Mouse (Mus musculus) ES-Bruce4 (cell line): ENCODE measurements at regions not wholly inside any gene's neighbourhood (a gene's known extent, or its start where the extent isn't known, plus 50 kb on each side); places are given as distances from the start of the nearest gene placed in this dataset.

Source experiments
- H3K27ac ChIP-seq: 2 replicates; pipeline ENCODE4 v1.5.1; 2012; ENCODE audit warnings: low read length, inconsistent platforms; ENCODE audit not compliant: insufficient read depth
- H3K27me3 ChIP-seq: 2 replicates; pipeline ENCODE4 v1.6.1; 2012; ENCODE audit warnings: mild to moderate bottlenecking, low read length, inconsistent platforms; ENCODE audit not compliant: control insufficient read depth, poor library complexity, insufficient read depth, severe bottlenecking
- H3K36me3 ChIP-seq: 2 replicates; pipeline ENCODE4 v1.6.1; 2012; ENCODE audit warnings: inconsistent platforms, mild to moderate bottlenecking, low read length, moderate library complexity; ENCODE audit not compliant: control insufficient read depth, poor library complexity, insufficient read depth, severe bottlenecking
- H3K4me1 ChIP-seq: one replicate; pipeline ENCODE4 v1.8.1; 2011; ENCODE audit warnings: low read length; ENCODE audit not compliant: control insufficient read depth, insufficient read depth
- H3K4me3 ChIP-seq: 2 replicates; pipeline ENCODE4 v1.5.1; 2011; ENCODE audit warnings: low read depth, mild to moderate bottlenecking, low read length
- H3K9ac ChIP-seq: 2 replicates; pipeline ENCODE4 v1.6.1; 2012; ENCODE audit warnings: low read depth, mild to moderate bottlenecking, inconsistent platforms; ENCODE audit not compliant: poor library complexity, severe bottlenecking
- H3K9me3 ChIP-seq: replicated peaks from 2 replicates; pipeline ENCODE4 v1.6.1; 2012; ENCODE audit warnings: mild to moderate bottlenecking, low read length, inconsistent platforms; ENCODE audit not compliant: control insufficient read depth, poor library complexity, insufficient read depth, severe bottlenecking
- CTCF ChIP-seq: IDR thresholded peaks from one replicate; pipeline ENCODE4 v1.8.1; 2011; ENCODE audit warnings: low read depth, low read length
- EP300 ChIP-seq: IDR thresholded peaks from 2 replicates; pipeline ENCODE4 v1.6.1; 2011; ENCODE audit warnings: low read depth, low read length; ENCODE audit not compliant: insufficient read depth
- POLR2A ChIP-seq: IDR thresholded peaks from one replicate; pipeline ENCODE4 v1.8.1; 2011; ENCODE audit warnings: low read length; ENCODE audit not compliant: insufficient read depth

DNA sequence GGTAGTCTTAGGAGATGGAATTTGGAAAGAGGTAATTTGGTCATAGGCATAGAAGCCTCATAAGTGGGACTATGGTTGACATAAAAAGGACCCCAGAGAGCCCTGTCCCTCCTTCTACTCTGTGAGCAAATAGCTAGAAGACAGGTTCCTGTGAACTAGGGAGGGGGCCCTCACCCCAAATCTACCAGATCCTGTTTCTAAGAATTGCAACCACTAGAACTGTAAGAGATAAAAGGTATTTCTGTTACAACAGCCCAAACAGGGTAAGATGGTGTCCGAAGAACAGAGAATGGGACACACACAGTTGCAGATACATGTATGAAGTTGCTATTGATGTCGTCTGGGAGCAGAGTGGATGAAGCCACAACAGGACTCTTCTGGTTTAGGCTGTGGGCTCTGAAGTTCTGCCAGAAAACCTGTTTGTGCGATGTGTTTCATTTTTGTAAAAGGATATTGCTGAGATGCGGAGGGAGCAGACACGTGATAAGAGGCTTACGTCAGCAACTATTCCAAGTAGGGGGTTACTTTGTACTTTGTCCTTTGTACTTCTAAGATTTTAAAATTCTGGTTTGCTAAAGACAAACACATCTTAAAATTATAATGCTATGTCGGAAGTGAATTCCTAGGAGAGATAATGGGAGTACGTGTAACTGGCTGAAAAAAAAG is 164.0 kb downstream of the Usp46 start:
- TF ChIP-seq CTCF (no peak), POLR2A (no peak), EP300 (no peak)
- Histone ChIP-seq H3K4me3 (no peak overlapping the region), H3K9me3 (peaks cover 8% of the 10 kb centered on the region), H3K27me3 (no peaks in the 10 kb centered on the region), H3K27ac (no peak overlapping the region), H3K4me1 (no peaks in the 10 kb centered on the region), H3K9ac (no peak overlapping the region), H3K36me3 (no peaks in the 10 kb centered on the region)

DNA sequence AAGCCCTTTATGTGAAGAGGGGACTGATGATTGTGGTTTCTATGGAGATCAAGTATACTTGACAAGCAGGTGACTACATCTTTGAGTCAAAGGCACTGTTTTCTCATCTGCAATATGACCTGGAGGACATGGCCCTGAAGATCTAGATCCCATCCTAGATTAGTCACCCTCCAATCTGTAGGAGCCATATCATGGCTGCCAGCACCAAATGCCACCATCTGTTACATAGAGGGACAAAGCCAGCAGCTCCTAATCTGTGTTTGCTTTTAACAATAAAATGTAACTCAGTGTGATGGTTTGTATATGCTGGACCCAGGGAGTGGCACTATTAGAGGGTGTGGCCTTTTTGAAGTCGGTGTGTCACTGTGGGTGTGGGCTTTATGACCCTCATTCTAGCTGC is 156.1 kb downstream of the Usp46 start:
- Histone ChIP-seq H3K4me3 (no peak overlapping the region), H3K4me1 (no peaks in the 10 kb centered on the region), H3K27me3 (no peaks in the 10 kb centered on the region), H3K27ac (no peak overlapping the region), H3K9ac (no peak overlapping the region), H3K36me3 (no peaks in the 10 kb centered on the region), H3K9me3 (peaks cover 6% of the 10 kb centered on the region)
- TF ChIP-seq CTCF = no peak
- no peak for TF ChIP-seq EP300
- no peak for TF ChIP-seq POLR2A

GRCm38 (mm10) chr5:73913116-73913515 is 155.1 kb downstream of the Usp46 start:
- Histone ChIP-seq H3K4me1 (no peaks in the 10 kb centered on the region), H3K36me3 (no peaks in the 10 kb centered on the region), H3K27ac (no peak overlapping the region), H3K4me3 (no peak overlapping the region), H3K9me3 (no peaks in the 10 kb centered on the region), H3K9ac (no peak overlapping the region), H3K27me3 (no peaks in the 10 kb centered on the region)
- no peak for TF ChIP-seq POLR2A

DNA sequence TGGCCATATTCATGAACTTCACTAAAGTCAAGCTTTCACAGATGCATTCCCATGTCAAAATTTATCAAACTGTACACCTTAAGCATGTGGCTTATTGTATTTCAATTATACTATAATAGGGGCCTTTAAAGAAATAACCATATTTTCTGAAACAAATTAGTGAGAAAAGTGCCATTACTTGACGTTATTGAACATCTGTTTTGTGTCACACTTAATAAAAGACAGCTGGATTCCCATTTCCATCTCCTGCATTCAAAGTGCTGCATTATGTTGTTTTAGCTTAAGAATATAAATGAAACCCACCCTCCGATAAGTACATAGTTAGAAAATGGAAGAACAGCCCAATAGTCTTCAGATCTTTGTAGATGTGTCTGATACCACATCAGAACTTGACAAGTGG is 150.2 kb downstream of the Usp46 start:
- TF ChIP-seq EP300 = no peak
- TF ChIP-seq POLR2A = no peak
- no peak for TF ChIP-seq CTCF
- no peak overlapping the region for H3K9ac ChIP-seq
- H3K27me3 ChIP-seq = no peaks in the 10 kb centered on the region
- no peak overlapping the region for H3K4me3 ChIP-seq
- H3K9me3 ChIP-seq = no peaks in the 10 kb centered on the region
- H3K36me3 ChIP-seq = no peaks in the 10 kb centered on the region
- H3K27ac ChIP-seq = no peak overlapping the region
- no peaks in the 10 kb centered on the region for H3K4me1 ChIP-seq

GRCm38 (mm10) chr5:73919936-73920335 is 148.3 kb downstream of the Usp46 start:
- Histone ChIP-seq H3K9ac (no peak overlapping the region), H3K27me3 (no peaks in the 10 kb centered on the region)
- TF ChIP-seq POLR2A (no peak), CTCF (no peak), EP300 (no peak)

GRCm38 (mm10) chr5:73927534-73927933 is 140.7 kb downstream of the Usp46 start:
- 0 out of 2 replicates have a peak, but pooled peaks cover 4% of the 10 kb centered on the region for H3K9me3 ChIP-seq
- H3K36me3 ChIP-seq = no peaks in the 10 kb centered on the region
- TF ChIP-seq CTCF (no peak), POLR2A (no peak), EP300 (no peak)
- no peaks in the 10 kb centered on the region for H3K27me3 ChIP-seq
- no peak overlapping the region for H3K27ac ChIP-seq
- no peak overlapping the region for H3K9ac ChIP-seq
- no peaks in the 10 kb centered on the region for H3K4me1 ChIP-seq
- no peak overlapping the region for H3K4me3 ChIP-seq

More at GRCm38 (mm10) chr5:73919936-73920335, 148.3 kb downstream of the Usp46 start:
- Histone ChIP-seq H3K9me3 (no peaks in the 10 kb centered on the region), H3K36me3 (no peaks in the 10 kb centered on the region), H3K4me1 (no peaks in the 10 kb centered on the region), H3K4me3 (no peak overlapping the region), H3K27ac (no peak overlapping the region)
